ENCODE assay signal across 17 mouse cellular contexts in genomic region chr4:37445268-37445667, GRCm38 (mm10).
DNase-seq lines count a peak whose midpoint lies in the region; ATAC-seq and TF ChIP-seq lines count a peak whose summit lies in the region.
"Had no signal": no experiment of that assay in that cellular context is flagged by ENCODE, and none has a peak within 500 bp of the region (broad histone marks: within the 10 kb centered on the region; RNA-seq: fewer than 3 reads in every experiment).

No protein-coding gene starts in this region.

- ATAC-seq in kidney, postnatal 0 days (replicated peaks; ENCODE audit: low FRiP score, low read depth) = no peak
- no peak for ATAC-seq in kidney, embryonic 14.5 days (ENCODE audit: low FRiP score, low TSS enrichment)
- ATAC-seq: forebrain, postnatal 0 days; Patski had no signal

- no peak overlapping the region for H3K27ac ChIP-seq in kidney, postnatal 0 days
- H3K27ac ChIP-seq in kidney, embryonic 14.5 days (ENCODE audit: low read depth, low read length) = no peak overlapping the region
- H3K27ac ChIP-seq: embryonic facial prominence, embryonic 15.5 days; limb, embryonic 13.5 days; midbrain, embryonic 10.5 days had no signal

- no peaks in the 10 kb centered on the region for H3K36me3 ChIP-seq in kidney, postnatal 0 days (ENCODE audit: insufficient read depth, low read length)
- no peaks in the 10 kb centered on the region for H3K36me3 ChIP-seq in kidney, embryonic 14.5 days (ENCODE audit: control insufficient read depth, insufficient read depth, low read length)
- no peaks in the 10 kb centered on the region for H3K36me3 ChIP-seq in E14TG2a.4 (ENCODE audit: insufficient read depth, low read length)
- H3K36me3 ChIP-seq: embryonic facial prominence, embryonic 15.5 days; limb, embryonic 13.5 days; midbrain, embryonic 10.5 days had no signal

- H3K27me3 ChIP-seq in kidney, postnatal 0 days (ENCODE audit: insufficient read depth, low read length) = no peaks in the 10 kb centered on the region
- no peaks in the 10 kb centered on the region for H3K27me3 ChIP-seq in kidney, embryonic 14.5 days (ENCODE audit: control insufficient read depth, insufficient read depth, low read length)
- no peaks in the 10 kb centered on the region for H3K27me3 ChIP-seq in E14TG2a.4 (ENCODE audit: insufficient read depth, low read length)
- H3K27me3 ChIP-seq: embryonic facial prominence, embryonic 15.5 days; limb, embryonic 13.5 days; Patski had no signal

- H3K9ac ChIP-seq in kidney, postnatal 0 days (ENCODE audit: low read depth, low read length) = no peak overlapping the region
- H3K9ac ChIP-seq in kidney, embryonic 14.5 days (ENCODE audit: low read depth, low read length) = no peak overlapping the region
- H3K9ac ChIP-seq: embryonic facial prominence, embryonic 15.5 days; forebrain, postnatal 0 days; limb, embryonic 13.5 days had no signal

- peak; percentile 29; the same call in 1 of the 2 replicates for TF ChIP-seq CTCF in kidney, postnatal 0 days (IDR thresholded peaks at IDR 0.05; ENCODE audit: low read depth)
- TF ChIP-seq CTCF in E14TG2a.4 (conservative IDR thresholded peaks at IDR 0.05; ENCODE audit: low read length) = peak; percentile 22

- peak; percentile 7 to 8 for DNase-seq in cerebellum, postnatal 14 days
- DNase-seq in cerebellum, adult 9-11 months = no peak
- DNase-seq in kidney, postnatal 0 days (ENCODE audit: low spot score) = no peak
- DNase-seq in mesoderm, embryonic 11.5 days (ENCODE audit: low read depth, low spot score) = peak; percentile 1
- DNase-seq in frontal cortex, adult 2 months (ENCODE audit: extremely low spot score in 1 of 2, low spot score in 1 of 2) = no peak
- DNase-seq in cerebellum, adult 18-20 months = no peak
- DNase-seq: adrenal gland, postnatal 25 days; cerebellum, adult 11-12 months; forebrain, postnatal 0 days; gastrocnemius, postnatal 25 days; kidney, postnatal 14 days had no signal

- H3K4me3 ChIP-seq in kidney, postnatal 0 days (replicated peaks; ENCODE audit: low read depth, low read length) = no peak overlapping the region
- H3K4me3 ChIP-seq in kidney, embryonic 14.5 days (ENCODE audit: low read length) = no peak overlapping the region
- no peak overlapping the region for H3K4me3 ChIP-seq in E14TG2a.4 (replicated peaks; ENCODE audit: low read length)
- H3K4me3 ChIP-seq: embryonic facial prominence, embryonic 15.5 days; limb, embryonic 13.5 days; midbrain, embryonic 10.5 days had no signal

- 62% methylated on average over 2 of the region's 2 CpGs for WGBS in kidney, postnatal 0 days
- 70% methylated on average over 2 of the region's 2 CpGs for WGBS in kidney, embryonic 14.5 days

- H3K4me2 ChIP-seq in kidney, postnatal 0 days (ENCODE audit: low read length) = no peak overlapping the region
- H3K4me2 ChIP-seq in kidney, embryonic 14.5 days (replicated peaks; ENCODE audit: low read depth, low read length) = no peak overlapping the region
- H3K4me2 ChIP-seq: embryonic facial prominence, embryonic 15.5 days; limb, embryonic 13.5 days had no signal

- H3K9me3 ChIP-seq in kidney, postnatal 0 days (replicated peaks; ENCODE audit: low read length) = no peaks in the 10 kb centered on the region
- no peaks in the 10 kb centered on the region for H3K9me3 ChIP-seq in kidney, embryonic 14.5 days (ENCODE audit: control insufficient read depth, low read length)
- H3K9me3 ChIP-seq in E14TG2a.4 (ENCODE audit: low read length) = no peaks in the 10 kb centered on the region
- H3K9me3 ChIP-seq: embryonic facial prominence, embryonic 15.5 days; limb, embryonic 13.5 days; midbrain, embryonic 10.5 days had no signal

- H3K4me1 ChIP-seq in kidney, postnatal 0 days (replicated peaks; ENCODE audit: insufficient read depth, low read length) = no peaks in the 10 kb centered on the region
- H3K4me1 ChIP-seq in kidney, embryonic 14.5 days (ENCODE audit: control insufficient read depth, insufficient read depth, low read length) = no peaks in the 10 kb centered on the region
- no peaks in the 10 kb centered on the region for H3K4me1 ChIP-seq in E14TG2a.4 (replicated peaks; ENCODE audit: low read depth, low read length)
- H3K4me1 ChIP-seq: embryonic facial prominence, embryonic 15.5 days; limb, embryonic 13.5 days; midbrain, embryonic 10.5 days had no signal

Comparison
In these comparisons a context has a peak if more than half of its experiments do, and no peak if none do; other contexts are left out.
1. DNase-seq: peak in cerebellum, postnatal 14 days (2 of 2) and mesoderm, embryonic 11.5 days (single experiment); none in cerebellum, adult 9-11 months (single experiment), kidney, postnatal 0 days (single experiment), frontal cortex, adult 2 months (0 of 2) and cerebellum, adult 18-20 months (0 of 2).